In genomic region chr13:42546851-42547250, GRCm38 (mm10) we compare ENCODE assay signal across 17 mouse cellular contexts.
"Had no signal": no experiment of that assay in that cellular context is flagged by ENCODE, and none has a peak within 500 bp of the region (broad histone marks: within the 10 kb centered on the region; RNA-seq: fewer than 3 reads in every experiment).

No protein-coding gene starts in this region.

- H3K36me3 ChIP-seq: limb, embryonic 10.5 days; limb, embryonic 13.5 days; liver, embryonic 12.5 days; liver, embryonic 15.5 days; midbrain, embryonic 15.5 days; neural tube, embryonic 12.5 days; neural tube, embryonic 15.5 days had no signal

- H3K4me3 ChIP-seq: limb, embryonic 10.5 days; limb, embryonic 13.5 days; liver, embryonic 12.5 days; liver, embryonic 15.5 days; midbrain, embryonic 15.5 days; neural tube, embryonic 12.5 days; neural tube, embryonic 15.5 days had no signal

- H3K27ac ChIP-seq: limb, embryonic 10.5 days; limb, embryonic 13.5 days; liver, embryonic 12.5 days; liver, embryonic 15.5 days; midbrain, embryonic 15.5 days; neural tube, embryonic 12.5 days; neural tube, embryonic 15.5 days had no signal

- DNase-seq: kidney, adult 18-20 months; kidney, adult 9 months; kidney, postnatal 4 days; liver; lung, adult 18-20 months; lung, postnatal 14 days; lung, postnatal 4 days; thymus, adult 18-20 months; thymus, postnatal 36 days had no signal

- H3K4me1 ChIP-seq: limb, embryonic 13.5 days; liver, embryonic 12.5 days; liver, embryonic 15.5 days; midbrain, embryonic 15.5 days; neural tube, embryonic 12.5 days; neural tube, embryonic 15.5 days had no signal

- H3K27me3 ChIP-seq: limb, embryonic 13.5 days; liver, embryonic 12.5 days; liver, embryonic 15.5 days; midbrain, embryonic 15.5 days; neural tube, embryonic 12.5 days; neural tube, embryonic 15.5 days had no signal

- H3K9ac ChIP-seq: limb, embryonic 13.5 days; liver, embryonic 12.5 days; liver, embryonic 15.5 days; midbrain, embryonic 15.5 days; neural tube, embryonic 12.5 days; neural tube, embryonic 15.5 days had no signal

- ATAC-seq: liver, embryonic 12.5 days; midbrain, embryonic 15.5 days had no signal

- H3K4me2 ChIP-seq: limb, embryonic 13.5 days; liver, embryonic 12.5 days; liver, embryonic 15.5 days; midbrain, embryonic 11.5 days; midbrain, embryonic 15.5 days; neural tube, embryonic 12.5 days; neural tube, embryonic 15.5 days had no signal

- H3K9me3 ChIP-seq: limb, embryonic 10.5 days; limb, embryonic 13.5 days; liver, embryonic 12.5 days; liver, embryonic 15.5 days; midbrain, embryonic 15.5 days; neural tube, embryonic 12.5 days; neural tube, embryonic 15.5 days had no signal
